Mouse (Mus musculus) liver, adult 2 months (tissue): ENCODE results near the gene Wbp2.
"Not testable (repeated sequence)": the region's sequence is repeated elsewhere in the genome, so short reads cannot be mapped to it uniquely, and the experiment has no call there.

Experiments
- CTCF ChIP-seq: fragments of 200-500 bp; IDR thresholded peaks from 2 replicates; pipeline ENCODE4 v1.5.1; 2011; ENCODE audit warnings: low read depth, low read length, control low read depth
- POLR2A ChIP-seq: fragments of 200-500 bp; IDR thresholded peaks from 2 replicates; pipeline ENCODE4 v1.6.1; 2011; ENCODE audit warnings: low read length, control low read depth; ENCODE audit not compliant: insufficient read depth; ENCODE audit errors: extremely low read depth

- TF ChIP-seq CTCF, POLR2A: not testable (repeated sequence)
Observed at GRCm38 (mm10) chr11:116092959-116093358, 6.2 kb upstream of the Wbp2 start.
